Mouse (Mus musculus) embryonic facial prominence, embryonic 12.5 days (tissue): ENCODE data around the gene Kera. TPM values are rescaled to one million over a fixed set of nuclear protein-coding genes. Genes with fewer than 3 reads are reported as not detected.

ENCODE experiments used
- ATAC-seq: fragments of 200-750 bp; cut with Nextera tagmentation; 2 replicates; pipeline ENCODE4 v1.8.0; 2017; ENCODE audit not compliant: insufficient number of reproducible peaks, insufficient read depth, low FRiP score, low TSS enrichment
- H3K27ac ChIP-seq: fragments of 300-500 bp; sonication (generic); 2 replicates; pipeline ENCODE4 v1.5.1; 2016; ENCODE audit warnings: mild to moderate bottlenecking
- H3K27me3 ChIP-seq: fragments of 300-500 bp; sonication (generic); 2 replicates; pipeline ENCODE4 v1.6.1; 2016; ENCODE audit warnings: mild to moderate bottlenecking, moderate library complexity
- H3K36me3 ChIP-seq: fragments of 300-500 bp; sonication (generic); 2 replicates; pipeline ENCODE4 v1.6.1; 2016; ENCODE audit warnings: mild to moderate bottlenecking
- H3K4me1 ChIP-seq: fragments of 300-500 bp; sonication (generic); 2 replicates; pipeline ENCODE4 v1.6.1; 2016
- H3K4me2 ChIP-seq: fragments of 300-500 bp; sonication (generic); replicated peaks from 2 replicates; pipeline ENCODE4 v1.6.1; 2016; ENCODE audit warnings: mild to moderate bottlenecking, moderate library complexity
- H3K4me3 ChIP-seq: fragments of 300-500 bp; sonication (generic); 2 replicates; pipeline ENCODE4 v1.5.1; 2016; ENCODE audit warnings: mild to moderate bottlenecking
- H3K9ac ChIP-seq: fragments of 300-500 bp; sonication (generic); 2 replicates; pipeline ENCODE4 v1.6.1; 2016; ENCODE audit warnings: mild to moderate bottlenecking, moderate library complexity
- H3K9me3 ChIP-seq: fragments of 300-500 bp; sonication (generic); 2 replicates; pipeline ENCODE4 v1.6.1; 2016; ENCODE audit warnings: mild to moderate bottlenecking, moderate library complexity
- WGBS: fragments of 180-500 bp; shearing (Covaris S2); methylation state at CpG from one replicate; pipeline ENCODE4 v1.1.7; 2016; 5-methylcytosine and 5-hydroxymethylcytosine counted together
- polyA plus RNA-seq: library from polyadenylated mRNA; unstranded; fragments of >200 nt; fragmentation: Nextera tagmentation; extraction: Ambion mirVana; gene quantifications from 2 replicates; pipeline ENCODE4 v1.2.1, GENCODE M21; 2016

Kera gene
- polyA plus RNA-seq, 1 experiment from 2014 or later, result 6.7 TPM

DNA sequence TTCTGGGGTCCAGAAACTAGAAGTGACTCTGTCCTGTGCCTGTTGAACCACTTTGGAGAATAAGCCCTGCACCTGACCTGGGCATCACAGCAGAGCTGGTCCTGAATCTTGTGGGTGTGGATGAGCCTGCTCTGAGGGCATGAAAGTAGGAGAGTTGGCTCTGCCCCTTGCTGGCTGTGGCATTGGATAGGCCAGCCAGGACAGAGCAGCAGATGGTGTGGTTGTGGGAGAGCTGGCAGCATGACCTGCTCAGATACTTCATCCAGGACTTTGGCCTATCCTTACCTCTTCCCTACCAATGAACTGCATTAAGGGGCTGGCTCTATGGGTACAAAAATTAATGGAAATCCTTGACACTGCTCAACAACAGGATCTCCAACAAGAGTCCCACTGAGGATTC lies 3.4 kb upstream of the Kera start:
- H3K4me1 ChIP-seq, result no peaks in the 10 kb centered on the region
- no peak for ATAC-seq

GRCm38 (mm10) chr10:97622328-97622727 lies 15.6 kb downstream of the Kera start:
- ATAC-seq, result no peak
- 81% methylated on average over 1 of the region's 1 CpGs for WGBS

More for the DNA sequence above, 3.4 kb upstream of the Kera start:
- no peaks in the 10 kb centered on the region for H3K9me3 ChIP-seq
- no peak overlapping the region for H3K4me2 ChIP-seq
- no peak overlapping the region for H3K9ac ChIP-seq
- H3K36me3 ChIP-seq, result no peaks in the 10 kb centered on the region
- no peak overlapping the region for H3K27ac ChIP-seq
- H3K27me3 ChIP-seq, result no peaks in the 10 kb centered on the region
- H3K4me3 ChIP-seq, result no peak overlapping the region

DNA sequence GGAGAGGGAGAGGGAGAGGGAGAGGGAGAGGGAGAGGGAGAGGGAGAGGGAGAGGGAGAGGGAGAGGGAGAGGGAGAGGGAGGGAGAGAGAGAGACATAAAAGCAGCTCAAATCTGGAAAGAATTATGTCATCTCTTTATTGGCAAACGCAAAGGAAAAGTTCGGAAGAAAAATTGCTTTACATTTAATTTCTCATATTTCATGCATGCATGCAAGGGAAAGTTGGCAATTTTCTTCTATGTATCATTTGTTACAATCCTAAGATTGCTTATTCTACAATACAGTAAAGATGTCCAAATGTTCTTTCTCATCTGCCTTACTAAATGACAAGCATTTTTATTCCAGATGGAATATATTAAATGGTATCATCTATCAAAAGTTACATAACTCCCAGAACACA lies 17.7 kb downstream of the Kera start:
- 33% methylated on average over 2 of the region's 2 CpGs for WGBS
- no peak overlapping the region for H3K4me2 ChIP-seq
- H3K36me3 ChIP-seq, result no peaks in the 10 kb centered on the region
- H3K9ac ChIP-seq, result no peak overlapping the region
- ATAC-seq, result no peak
- no peaks in the 10 kb centered on the region for H3K27me3 ChIP-seq
- H3K27ac ChIP-seq, result no peak overlapping the region
- no peak overlapping the region for H3K4me3 ChIP-seq
- H3K9me3 ChIP-seq, result no peaks in the 10 kb centered on the region
- H3K4me1 ChIP-seq, result peaks cover 3% of the 10 kb centered on the region; the same call in 1 of the 2 replicates

More at GRCm38 (mm10) chr10:97622328-97622727, 15.6 kb downstream of the Kera start:
- no peak overlapping the region for H3K4me2 ChIP-seq
- no peak overlapping the region for H3K4me3 ChIP-seq
- peaks cover 3% of the 10 kb centered on the region; the same call in 1 of the 2 replicates for H3K4me1 ChIP-seq
- H3K27me3 ChIP-seq, result no peaks in the 10 kb centered on the region
- no peak overlapping the region for H3K27ac ChIP-seq
- no peaks in the 10 kb centered on the region for H3K9me3 ChIP-seq
- H3K36me3 ChIP-seq, result no peaks in the 10 kb centered on the region
- no peak overlapping the region for H3K9ac ChIP-seq

DNA sequence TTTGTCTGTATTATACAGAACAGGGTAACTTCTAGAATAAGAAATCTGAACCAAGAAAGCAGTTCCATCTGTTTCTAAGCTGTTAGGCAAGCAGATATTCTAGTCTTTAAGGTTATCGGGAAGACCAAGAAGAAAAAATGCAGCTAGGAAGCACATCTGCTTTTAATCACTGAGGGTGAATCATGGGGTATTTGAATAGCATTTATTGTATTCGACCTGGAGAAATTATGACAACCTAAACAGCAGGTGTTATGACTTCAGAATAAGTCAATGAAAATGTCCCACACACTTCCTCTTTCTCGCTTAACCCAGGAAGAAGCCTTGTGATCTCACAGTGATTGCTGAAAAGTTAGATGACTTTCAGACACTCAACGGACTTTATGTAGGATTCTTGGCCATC lies 18.4 kb downstream of the Kera start:
- H3K27ac ChIP-seq, result peak overlapping the region; percentile 73
- H3K4me3 ChIP-seq, result no peak overlapping the region
- H3K36me3 ChIP-seq, result no peaks in the 10 kb centered on the region
- 23% methylated on average over 4 of the region's 4 CpGs for WGBS
- no peaks in the 10 kb centered on the region for H3K27me3 ChIP-seq
- ATAC-seq, result no peak
- H3K4me1 ChIP-seq, result peaks cover 3% of the 10 kb centered on the region; the same call in 1 of the 2 replicates
- H3K4me2 ChIP-seq, result no peak overlapping the region
- no peaks in the 10 kb centered on the region for H3K9me3 ChIP-seq
- H3K9ac ChIP-seq, result no peak overlapping the region

DNA sequence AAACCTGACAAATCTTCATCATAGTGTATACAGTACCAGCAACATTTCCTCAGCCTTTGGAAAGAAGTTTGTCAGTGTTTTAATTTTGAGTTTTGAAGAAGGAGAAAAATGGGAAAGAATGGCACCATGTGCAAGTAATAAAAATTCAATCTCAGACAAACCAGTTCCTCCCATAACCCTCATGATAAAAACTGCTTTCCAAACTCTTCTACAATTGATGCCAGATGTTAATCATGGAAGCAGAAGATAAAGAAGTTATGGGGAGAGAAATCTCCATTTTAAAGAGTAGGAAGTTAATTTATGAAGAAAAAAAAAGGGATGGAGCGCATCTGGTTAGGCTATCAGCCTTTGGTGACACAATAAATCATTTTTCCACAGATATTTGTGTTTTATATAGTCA lies 19.9 kb downstream of the Kera start:
- Histone ChIP-seq H3K4me2 (no peak overlapping the region), H3K27me3 (no peaks in the 10 kb centered on the region), H3K4me1 (peaks cover 3% of the 10 kb centered on the region; the same call in 1 of the 2 replicates), H3K4me3 (no peak overlapping the region), H3K9me3 (no peaks in the 10 kb centered on the region), H3K36me3 (no peaks in the 10 kb centered on the region), H3K9ac (no peak overlapping the region), H3K27ac (no peak overlapping the region)
- no peak for ATAC-seq
- 60% methylated on average over 1 of the region's 1 CpGs for WGBS

DNA sequence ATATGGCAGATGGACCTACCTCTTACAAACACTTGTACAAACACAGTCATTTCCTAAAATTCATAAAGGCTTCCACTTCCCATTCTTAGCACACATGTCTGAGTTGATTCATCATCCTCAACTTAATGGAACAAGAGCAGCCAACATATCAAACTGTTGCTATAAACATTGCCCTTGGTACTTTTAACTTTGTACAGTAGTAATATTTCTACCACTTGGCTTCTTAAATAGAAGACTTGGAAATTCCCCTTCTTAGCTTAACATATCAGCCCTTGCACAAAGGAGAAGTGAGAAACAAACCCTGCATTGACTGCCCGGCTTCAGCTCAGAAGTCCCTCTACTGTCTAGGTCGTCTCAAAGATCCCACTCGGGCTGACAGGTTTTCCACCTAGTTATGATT lies 24.4 kb downstream of the Kera start:
- Histone ChIP-seq H3K4me2 (no peak overlapping the region), H3K4me3 (no peak overlapping the region), H3K27me3 (no peaks in the 10 kb centered on the region), H3K27ac (no peak overlapping the region), H3K36me3 (no peaks in the 10 kb centered on the region), H3K9me3 (no peaks in the 10 kb centered on the region), H3K4me1 (peaks cover under 1% of the 10 kb centered on the region; the same call in 1 of the 2 replicates), H3K9ac (no peak overlapping the region)
- ATAC-seq, result no peak
- WGBS, result 87% methylated on average over 3 of the region's 3 CpGs

DNA sequence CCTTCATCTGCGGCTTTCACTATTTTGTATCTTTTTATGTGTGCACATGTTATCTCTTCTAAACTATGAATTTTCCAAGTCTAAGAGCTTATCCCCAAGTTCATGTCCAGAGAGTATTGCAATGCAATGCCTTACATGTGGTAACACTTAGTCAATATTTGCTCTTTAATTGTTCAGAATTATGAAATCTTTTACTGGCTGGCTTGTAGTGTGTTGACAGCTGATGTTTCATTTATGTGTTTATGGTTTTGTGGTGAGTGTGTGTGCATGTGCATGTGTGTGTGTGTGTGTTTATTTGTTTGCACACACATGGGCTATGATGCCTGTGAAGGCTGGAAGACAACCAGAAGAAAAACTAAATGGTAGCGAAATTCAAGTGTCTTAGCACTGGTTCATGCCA lies 35.2 kb downstream of the Kera start:
- no peak overlapping the region for H3K4me2 ChIP-seq
- ATAC-seq, result no peak
- 89% methylated on average over 2 of the region's 2 CpGs for WGBS
- no peak overlapping the region for H3K4me3 ChIP-seq
- no peak overlapping the region for H3K9ac ChIP-seq
- no peaks in the 10 kb centered on the region for H3K9me3 ChIP-seq
- no peaks in the 10 kb centered on the region for H3K27me3 ChIP-seq
- H3K4me1 ChIP-seq, result no peaks in the 10 kb centered on the region
- H3K27ac ChIP-seq, result no peak overlapping the region
- no peaks in the 10 kb centered on the region for H3K36me3 ChIP-seq

DNA sequence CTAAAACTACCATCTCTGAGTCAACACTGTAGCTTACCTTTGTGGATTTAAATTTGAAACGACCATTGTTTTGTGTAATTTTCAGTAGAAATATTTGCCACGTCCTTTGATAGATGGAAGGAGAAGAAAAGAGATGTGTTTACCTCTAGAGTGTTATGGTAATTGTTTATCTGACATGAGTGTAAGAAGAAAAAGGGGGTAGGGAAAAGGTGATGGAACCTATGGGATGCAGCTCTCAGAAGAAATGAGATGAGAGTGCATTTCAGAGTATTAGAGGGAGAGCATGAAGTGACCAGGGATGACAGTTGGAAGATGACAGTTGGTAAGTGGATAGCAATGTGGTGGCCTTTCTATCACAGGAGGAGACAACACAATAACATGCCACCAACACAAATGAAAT lies 37.1 kb downstream of the Kera start, which contains the start of gene Epyc:
Gene Epyc (plus strand): TSS at position 301 of the 400 bp plus-strand sequence.
- no peaks in the 10 kb centered on the region for H3K27me3 ChIP-seq
- 88% methylated on average over 2 of the region's 2 CpGs for WGBS
- H3K9ac ChIP-seq, result no peak within 1 kb of the TSS
- no peak within 1 kb of the TSS for H3K27ac ChIP-seq
- H3K9me3 ChIP-seq, result no peaks in the 10 kb centered on the region
- H3K4me1 ChIP-seq, result no peaks in the 10 kb centered on the region
- no peak within 1 kb of the TSS for H3K4me2 ChIP-seq
- H3K36me3 ChIP-seq, result no peaks in the 10 kb centered on the region
- no peak for ATAC-seq
- H3K4me3 ChIP-seq, result no peak within 1 kb of the TSS

GRCm38 (mm10) chr10:97650334-97650733 lies 43.7 kb downstream of the Kera start:
- H3K27me3 ChIP-seq, result no peaks in the 10 kb centered on the region
- H3K9ac ChIP-seq, result no peak overlapping the region
- 43% methylated on average over 2 of the region's 2 CpGs for WGBS
- no peaks in the 10 kb centered on the region for H3K9me3 ChIP-seq
- H3K4me2 ChIP-seq, result no peak overlapping the region
- H3K27ac ChIP-seq, result no peak overlapping the region
- H3K4me3 ChIP-seq, result no peak overlapping the region
- no peak for ATAC-seq
- H3K36me3 ChIP-seq, result no peaks in the 10 kb centered on the region
- H3K4me1 ChIP-seq, result no peaks in the 10 kb centered on the region

DNA sequence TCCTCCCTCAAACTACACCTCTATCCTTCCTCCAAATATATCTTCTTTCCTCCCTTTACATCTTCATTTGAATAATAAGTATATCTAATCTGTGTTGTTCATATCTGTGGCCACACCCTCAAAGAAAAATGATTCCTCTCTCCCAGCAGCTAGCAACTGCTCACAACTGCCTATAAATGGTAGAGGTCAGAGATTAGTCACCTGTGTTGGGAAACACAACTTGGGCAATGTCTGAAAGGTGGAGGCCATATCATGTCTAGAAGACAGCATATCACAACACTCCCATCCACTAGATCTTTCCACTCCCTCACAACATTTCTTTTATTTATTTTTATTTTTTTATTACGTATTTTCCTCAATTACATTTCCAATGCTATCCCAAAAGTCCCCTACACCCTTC lies 52.8 kb downstream of the Kera start:
- Histone ChIP-seq H3K27me3 (no peaks in the 10 kb centered on the region), H3K27ac (no peak overlapping the region), H3K36me3 (no peaks in the 10 kb centered on the region), H3K4me3 (no peak overlapping the region), H3K9me3 (no peaks in the 10 kb centered on the region), H3K9ac (no peak overlapping the region), H3K4me2 (no peak overlapping the region), H3K4me1 (no peaks in the 10 kb centered on the region)
- ATAC-seq, result no peak
- WGBS, result 85% methylated on average over 1 of the region's 1 CpGs

Other genes with a start within 250 kb of the Kera start
- gene Dcn, start 127.3 kb upstream of the Kera start, polyA plus RNA-seq, result 79.0 and 87.0 TPM in 2 replicates
- gene Lum, start 41.8 kb upstream of the Kera start, polyA plus RNA-seq, result 151 and 185 TPM in 2 replicates
- 4.8 and 6.0 TPM in 2 replicates for gene Epyc, start 37.2 kb downstream of the Kera start, polyA plus RNA-seq
- gene Ccer1, start 86.2 kb downstream of the Kera start, polyA plus RNA-seq, result not detected in 2 replicates
- not detected in 2 replicates for gene C030005K15Rik, start 119.9 kb downstream of the Kera start, polyA plus RNA-seq